ENCODE assay signal across 8 mouse cellular contexts in the genomic region with DNA sequence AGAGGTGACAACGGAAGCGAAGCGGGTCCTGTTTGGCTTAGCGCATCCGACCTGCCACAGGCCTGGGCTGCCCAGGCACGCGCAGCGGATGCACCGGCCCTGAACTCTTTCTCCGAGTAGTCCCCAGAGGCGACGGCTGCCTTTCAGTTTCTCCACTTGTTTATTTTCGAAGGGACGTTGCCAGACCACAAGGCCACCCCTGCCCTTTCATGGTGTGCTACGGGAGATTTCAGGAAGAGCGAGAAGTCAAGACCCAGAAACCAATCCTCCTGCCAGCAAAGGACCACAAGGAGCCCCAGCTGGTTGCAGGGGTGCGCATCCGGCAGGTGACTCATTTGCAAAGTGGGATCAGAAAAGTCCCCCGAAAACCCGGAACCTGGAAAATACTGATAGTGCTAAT. TPM values are rescaled to one million over a fixed set of nuclear protein-coding genes. Genes with fewer than 3 reads are reported as not detected.
DNase-seq lines count a peak whose midpoint lies in the region; ATAC-seq and TF ChIP-seq lines count a peak whose summit lies in the region.

No protein-coding gene starts in this region.

- 12% methylated on average over 20 of the region's 20 CpGs for WGBS in lung, adult 2 months
- WGBS in embryonic facial prominence, embryonic 11.5 days: 29% methylated on average over 20 of the region's 20 CpGs
- 17% methylated on average over 20 of the region's 20 CpGs for WGBS in kidney, postnatal 0 days

- no peak overlapping the region for H3K9ac ChIP-seq in embryonic facial prominence, embryonic 11.5 days (replicated peaks; ENCODE audit: low read length)
- H3K9ac ChIP-seq in kidney, postnatal 0 days (ENCODE audit: low read depth, low read length): 0 out of 2 replicates have a peak overlapping the region, but pooled peaks have one; percentile 4

- peak; percentile 56 to 73 for DNase-seq in lung, adult 18-20 months
- no peak for DNase-seq in lung, adult 2 months
- peak; percentile 49 for DNase-seq in embryonic facial prominence, embryonic 11.5 days (ENCODE audit: low spot score)
- peak; percentile 72 for DNase-seq in kidney, postnatal 0 days (ENCODE audit: low spot score)
- no peak for DNase-seq in right cerebral cortex, postnatal 14 days
- no peak for DNase-seq in left cerebral cortex, adult 9 months (ENCODE audit: low spot score in 2 of 2)
- no peak for DNase-seq in left cerebral cortex, postnatal 14 days (ENCODE audit: low spot score in 2 of 2)

- no peaks in the 10 kb centered on the region for H3K36me3 ChIP-seq in embryonic facial prominence, embryonic 11.5 days (replicated peaks; ENCODE audit: control insufficient read depth, insufficient read depth, low read depth, low read length)
- H3K36me3 ChIP-seq in kidney, postnatal 0 days (ENCODE audit: insufficient read depth, low read length): no peaks in the 10 kb centered on the region
- no peaks in the 10 kb centered on the region for H3K36me3 ChIP-seq in myocyte (ENCODE audit: control insufficient read depth, insufficient read depth)

- intact Hi-C loops in left cerebral cortex, postnatal 14 days (cut with DNase I): no loop called here

- no peak overlapping the region for H3K4me3 ChIP-seq in lung, adult 2 months (replicated peaks; ENCODE audit: extremely low read depth, low read depth, low read length)
- H3K4me3 ChIP-seq in embryonic facial prominence, embryonic 11.5 days (ENCODE audit: low read depth, low read length): no peak overlapping the region
- no peak overlapping the region for H3K4me3 ChIP-seq in kidney, postnatal 0 days (replicated peaks; ENCODE audit: low read depth, low read length)
- H3K4me3 ChIP-seq in myocyte: no peak overlapping the region

- H3K27ac ChIP-seq in embryonic facial prominence, embryonic 11.5 days (replicated peaks; ENCODE audit: low read depth, low read length): no peak overlapping the region
- H3K27ac ChIP-seq in kidney, postnatal 0 days: no peak overlapping the region

- ATAC-seq in embryonic facial prominence, embryonic 11.5 days (replicated peaks; ENCODE audit: insufficient number of reproducible peaks, low FRiP score, low TSS enrichment, low read depth): no peak
- no peak for ATAC-seq in kidney, postnatal 0 days (replicated peaks; ENCODE audit: low FRiP score, low read depth)

- H3K4me2 ChIP-seq in embryonic facial prominence, embryonic 11.5 days (ENCODE audit: low read depth, low read length): no peak overlapping the region
- peak overlapping the region; percentile 28; the same call in 1 of the 2 replicates for H3K4me2 ChIP-seq in kidney, postnatal 0 days (ENCODE audit: low read length)
- peak overlapping the region; percentile 54 for H3K4me2 ChIP-seq in myocyte (ENCODE audit: low read depth)

- no peak for TF ChIP-seq POLR2A in lung, adult 2 months (IDR thresholded peaks at IDR 0.05; ENCODE audit: borderline replicate concordance, extremely low read depth, low read depth, low read length)
- TF ChIP-seq POLR2A in myocyte (IDR thresholded peaks at IDR 0.05; ENCODE audit: insufficient read length, low read depth): no peak

- no peaks in the 10 kb centered on the region for H3K9me3 ChIP-seq in embryonic facial prominence, embryonic 11.5 days (replicated peaks; ENCODE audit: control insufficient read depth, low read length)
- H3K9me3 ChIP-seq in kidney, postnatal 0 days (replicated peaks; ENCODE audit: low read length): no peaks in the 10 kb centered on the region

- no peak overlapping the region for H3ac ChIP-seq in myocyte (ENCODE audit: control insufficient read depth, insufficient read length)

- H3K4me1 ChIP-seq in lung, adult 2 months (ENCODE audit: control insufficient read depth, insufficient read depth, low read length): peaks cover 3% of the 10 kb centered on the region; the same call in 1 of the 2 replicates
- H3K4me1 ChIP-seq in embryonic facial prominence, embryonic 11.5 days (ENCODE audit: control insufficient read depth, insufficient read depth, low read length): no peaks in the 10 kb centered on the region
- peaks cover 16% of the 10 kb centered on the region; the same call in 1 of the 2 replicates for H3K4me1 ChIP-seq in kidney, postnatal 0 days (replicated peaks; ENCODE audit: insufficient read depth, low read length)

- TF ChIP-seq CTCF in lung, adult 2 months (IDR thresholded peaks at IDR 0.05; ENCODE audit: insufficient read depth, low read length): no peak
- no peak for TF ChIP-seq CTCF in kidney, postnatal 0 days (IDR thresholded peaks at IDR 0.05; ENCODE audit: low read depth)

- H3K27me3 ChIP-seq in embryonic facial prominence, embryonic 11.5 days (ENCODE audit: control insufficient read depth, insufficient read depth, low read length): no peaks in the 10 kb centered on the region
- no peaks in the 10 kb centered on the region for H3K27me3 ChIP-seq in kidney, postnatal 0 days (ENCODE audit: insufficient read depth, low read length)
- H3K27me3 ChIP-seq in myocyte (ENCODE audit: control insufficient read depth, insufficient read depth, insufficient read length): no peaks in the 10 kb centered on the region

- H3K79me2 ChIP-seq in myocyte (ENCODE audit: control insufficient read depth, insufficient read depth): no peaks in the 10 kb centered on the region

TF ChIP-seq in myocyte, 11 proteins besides CTCF, POLR2A, EP300 and RAD21:
- TF ChIP-seq MAX (IDR thresholded peaks at IDR 0.05; ENCODE audit: low read depth) (no peak), SRF (IDR thresholded peaks at IDR 0.05; ENCODE audit: control insufficient read depth, insufficient read length, low read depth) (no peak), E2F4 (IDR thresholded peaks at IDR 0.05; ENCODE audit: insufficient read depth) (no peak), MYOG (IDR thresholded peaks at IDR 0.05; ENCODE audit: control insufficient read depth in 1 of 3, insufficient read depth in 1 of 3, insufficient read length in 2 of 3, low read depth in 2 of 3) (no peak), TCF3 (IDR thresholded peaks at IDR 0.05; ENCODE audit: insufficient read length, low read depth) (no peak), MYOD1 (IDR thresholded peaks at IDR 0.05; ENCODE audit: control insufficient read depth in 1 of 3, insufficient read length in 2 of 3, low read depth in 2 of 3) (no peak), TCF12 (IDR thresholded peaks at IDR 0.05; ENCODE audit: insufficient read depth, poor library complexity, severe bottlenecking) (no peak), USF1 (IDR thresholded peaks at IDR 0.05; ENCODE audit: low read depth) (no peak), CEBPB (IDR thresholded peaks at IDR 0.05; ENCODE audit: insufficient read depth, poor library complexity, severe bottlenecking) (no peak), POLR2AphosphoS2 (IDR thresholded peaks at IDR 0.05; ENCODE audit: insufficient read length, low read depth) (no peak), REST (IDR thresholded peaks at IDR 0.05; ENCODE audit: insufficient read depth, insufficient read length) (no peak)

RNA-seq across cellular contexts. Expression of a gene that starts 12.6 kb away (rescaled TPM):
- 61.2 and 75.4 TPM in 2 replicates for polyA plus RNA-seq in lung, adult 2 months (2012; rRNA removed)
- 13.9 and 14.0 TPM in 2 replicates for polyA plus RNA-seq in embryonic facial prominence, embryonic 11.5 days (2014; fragmentation: Nextera tagmentation; extraction: Ambion mirVana)
- 13.8 and 14.9 TPM in 2 replicates for polyA plus RNA-seq in kidney, postnatal 0 days (2015; fragmentation: Nextera tagmentation; extraction: Ambion mirVana)
- polyA plus RNA-seq in myocyte (2012; fragmentation: generic; extraction: Trizol): 6.0 TPM
- total RNA-seq in left cerebral cortex, postnatal 14 days (2021): 10 to 100 TPM; 19.2 to 22.6 TPM

RNA-seq across cellular contexts. Expression of a gene that starts 38.3 kb away (rescaled TPM):
- 9.4 and 11.9 TPM in 2 replicates for polyA plus RNA-seq in lung, adult 2 months (2012; rRNA removed)
- 39.0 and 39.5 TPM in 2 replicates for polyA plus RNA-seq in embryonic facial prominence, embryonic 11.5 days (2014; fragmentation: Nextera tagmentation; extraction: Ambion mirVana)
- polyA plus RNA-seq in kidney, postnatal 0 days (2015; fragmentation: Nextera tagmentation; extraction: Ambion mirVana): 27.4 and 29.9 TPM in 2 replicates
- 3.6 TPM for polyA plus RNA-seq in myocyte (2012; fragmentation: generic; extraction: Trizol)
- total RNA-seq in left cerebral cortex, postnatal 14 days (2021): 10 to 100 TPM; 76.2 to 79.1 TPM

Comparison
In these comparisons a context has a peak if more than half of its experiments do, and no peak if none do; other contexts are left out.
1. DNase-seq: peak in lung, adult 18-20 months (2 of 2), embryonic facial prominence, embryonic 11.5 days (single experiment) and kidney, postnatal 0 days (single experiment); none in lung, adult 2 months (single experiment), right cerebral cortex, postnatal 14 days (single experiment), left cerebral cortex, adult 9 months (0 of 2) and left cerebral cortex, postnatal 14 days (0 of 2).